Mouse (Mus musculus) mouse trophoblast stem cell (cell line): Measurements from ENCODE around the gene Ube2v1.
"Not testable (repeated sequence)": the region's sequence is repeated elsewhere in the genome, so short reads cannot be mapped to it uniquely, and the experiment has no call there.

Experiments used
- in situ Hi-C, 2 experiments: fragments of 300-500 bp; cut with MseI, MboI; formaldehyde crosslinking; loops; 2 replicates in 1 of 2; 3 replicates in 1 of 2; pipeline ENCODE4 v1.15.1; 2025

The Ube2v1 gene

GRCm38 (mm10) chr2:167622965-167623364 lies 8.9 kb downstream of the Ube2v1 start:
- in situ Hi-C loops: no loop called here

- in situ Hi-C loops: no loop called here
Observed at GRCm38 (mm10) chr2:167622352-167622751, 9.5 kb downstream of the Ube2v1 start.

GRCm38 (mm10) chr2:167621255-167622087 lies 10.4 kb downstream of the Ube2v1 start:
- in situ Hi-C loops: no loop called here

- in situ Hi-C loops: no loop called here
Observed at GRCm38 (mm10) chr2:167617472-167617871, 14.4 kb downstream of the Ube2v1 start.

GRCm38 (mm10) chr2:167617034-167617433 lies 14.9 kb downstream of the Ube2v1 start:
- in situ Hi-C loops: no loop called here

GRCm38 (mm10) chr2:167613335-167613734 lies 18.6 kb downstream of the Ube2v1 start:
- in situ Hi-C loops: not testable (repeated sequence)

GRCm38 (mm10) chr2:167612122-167612521 lies 19.8 kb downstream of the Ube2v1 start:
- in situ Hi-C loops: no loop called here

GRCm38 (mm10) chr2:167611287-167611686 lies 20.6 kb downstream of the Ube2v1 start:
- in situ Hi-C loops: no loop called here

- in situ Hi-C loops: loop anchor here in 1 of 2 experiments (5.0 kb wide), 1 partner anchor 74 kb away; no protein-coding TSS in a partner anchor
Observed at GRCm38 (mm10) chr2:167606745-167607123, 25.2 kb downstream of the Ube2v1 start.

- in situ Hi-C loops: loop anchor here in 1 of 2 experiments (5.0 kb wide), 1 partner anchor 74 kb away; no protein-coding TSS in a partner anchor
Observed at GRCm38 (mm10) chr2:167605817-167606744, 25.8 kb downstream of the Ube2v1 start.

- in situ Hi-C loops: loop anchor here in 1 of 2 experiments (5.0 kb wide), 1 partner anchor 73 kb away; no protein-coding TSS in a partner anchor
Observed at GRCm38 (mm10) chr2:167605178-167605794, 26.6 kb downstream of the Ube2v1 start.

GRCm38 (mm10) chr2:167602978-167603377 lies 28.9 kb downstream of the Ube2v1 start:
- in situ Hi-C loops: loop anchor here in 1 of 2 experiments (5.0 kb wide), 1 partner anchor 71 kb away; no protein-coding TSS in a partner anchor

GRCm38 (mm10) chr2:167602364-167602763 lies 29.5 kb downstream of the Ube2v1 start:
- in situ Hi-C loops: loop anchor here in 1 of 2 experiments (5.0 kb wide), 1 partner anchor 70 kb away; no protein-coding TSS in a partner anchor

- in situ Hi-C loops: loop anchor here in 1 of 2 experiments (5.0 kb wide), 1 partner anchor 68 kb away; no protein-coding TSS in a partner anchor
Observed at GRCm38 (mm10) chr2:167600481-167600995, 31.4 kb downstream of the Ube2v1 start.

GRCm38 (mm10) chr2:167599917-167600316 lies 32.0 kb downstream of the Ube2v1 start:
- in situ Hi-C loops: loop anchor here in 1 of 2 experiments (5.0 kb wide), 1 partner anchor 68 kb away; no protein-coding TSS in a partner anchor

GRCm38 (mm10) chr2:167599195-167599594 lies 32.7 kb downstream of the Ube2v1 start:
- in situ Hi-C loops: no loop called here

- in situ Hi-C loops: no loop called here
Observed at GRCm38 (mm10) chr2:167597492-167598186, 34.3 kb downstream of the Ube2v1 start.

GRCm38 (mm10) chr2:167596726-167597491 lies 35.0 kb downstream of the Ube2v1 start:
- in situ Hi-C loops: no loop called here

- in situ Hi-C loops: no loop called here
Observed at GRCm38 (mm10) chr2:167596262-167596661, 35.6 kb downstream of the Ube2v1 start.

- in situ Hi-C loops: no loop called here
Observed at GRCm38 (mm10) chr2:167595761-167596171, 36.1 kb downstream of the Ube2v1 start.
